Mouse (Mus musculus): Measurements from ENCODE around the gene Tstd1. TPM values are rescaled to one million over a fixed set of nuclear protein-coding genes. Genes with fewer than 3 reads are reported as not detected.

Gene Tstd1
- polyA plus RNA-seq, 1 experiment from 2014 or later: 4.2 TPM

DNA sequence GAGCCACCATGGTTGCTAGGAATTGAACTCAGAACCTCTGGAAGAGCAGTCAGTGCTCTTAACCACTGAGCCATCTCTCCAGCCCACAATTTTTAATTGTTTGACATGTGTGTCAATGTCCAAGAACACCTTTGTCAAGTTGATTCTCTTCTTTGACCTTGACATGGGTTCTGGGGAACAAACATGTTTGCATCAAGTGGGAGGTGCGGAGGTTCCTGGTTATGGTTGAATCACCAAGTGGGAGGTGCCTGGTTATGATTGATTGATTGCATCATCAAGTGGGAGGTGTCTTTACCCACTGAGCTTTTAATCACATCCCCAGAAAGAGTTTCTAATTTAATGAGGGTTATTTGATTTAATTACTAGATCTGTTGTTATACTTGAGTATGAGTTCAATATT lies 38.9 kb downstream of the Tstd1 start:
- no peaks in the 10 kb centered on the region for H3K9me3 ChIP-seq (replicated peaks; ENCODE audit: control insufficient read depth, low read length)
- peaks cover 11% of the 10 kb centered on the region for H3K4me1 ChIP-seq (ENCODE audit: control insufficient read depth, insufficient read depth, low read length)
- no peak overlapping the region for H3K4me2 ChIP-seq (ENCODE audit: low read depth, low read length)
- H3K27ac ChIP-seq (ENCODE audit: low read length): no peak overlapping the region
- no peak overlapping the region for H3K9ac ChIP-seq (ENCODE audit: low read length)
- ATAC-seq (replicated peaks; ENCODE audit: extremely low read depth, insufficient read depth, low FRiP score): no peak
- H3K27me3 ChIP-seq (ENCODE audit: control insufficient read depth, insufficient read depth, low read length): no peaks in the 10 kb centered on the region
- H3K4me3 ChIP-seq (ENCODE audit: low read length): no peak overlapping the region
- 97% methylated on average over 1 of the region's 1 CpGs for WGBS
- H3K36me3 ChIP-seq (ENCODE audit: control insufficient read depth, insufficient read depth): peaks cover 15% of the 10 kb centered on the region

DNA sequence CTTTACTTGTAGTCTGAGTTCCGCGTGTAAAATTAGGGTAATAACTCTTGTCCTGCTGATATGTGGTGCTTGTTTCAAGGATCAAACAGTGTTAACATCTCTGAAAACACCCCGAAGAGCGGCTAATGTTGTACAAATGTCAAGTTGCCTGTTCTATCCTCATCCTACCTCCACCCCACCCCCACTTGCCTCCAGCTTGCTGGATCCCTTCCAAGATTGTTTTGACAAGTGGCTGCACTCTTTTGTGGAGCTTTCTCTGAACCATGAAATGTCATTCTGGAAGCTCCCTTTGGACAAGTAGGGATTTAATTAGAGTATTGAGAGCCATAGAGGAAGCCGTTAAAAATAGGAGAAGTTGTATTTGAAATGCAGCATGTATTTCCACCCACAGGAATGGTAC lies 41.1 kb downstream of the Tstd1 start:
- H3K9me3 ChIP-seq (replicated peaks; ENCODE audit: control insufficient read depth, low read length): no peaks in the 10 kb centered on the region
- H3K4me3 ChIP-seq (ENCODE audit: low read length): no peak overlapping the region
- peak overlapping the region; percentile 25; the same call in 1 of the 2 replicates for H3K27ac ChIP-seq (ENCODE audit: low read length)
- no peaks in the 10 kb centered on the region for H3K27me3 ChIP-seq (ENCODE audit: control insufficient read depth, insufficient read depth, low read length)
- WGBS: 43% methylated on average over 5 of the region's 5 CpGs
- ATAC-seq (replicated peaks; ENCODE audit: extremely low read depth, insufficient read depth, low FRiP score): no peak
- no peak overlapping the region for H3K9ac ChIP-seq (ENCODE audit: low read length)
- peaks cover 26% of the 10 kb centered on the region for H3K36me3 ChIP-seq (ENCODE audit: control insufficient read depth, insufficient read depth)
- H3K4me2 ChIP-seq (ENCODE audit: low read depth, low read length): peak overlapping the region; percentile 22; the same call in 1 of the 2 replicates
- peaks cover 11% of the 10 kb centered on the region for H3K4me1 ChIP-seq (ENCODE audit: control insufficient read depth, insufficient read depth, low read length)

DNA sequence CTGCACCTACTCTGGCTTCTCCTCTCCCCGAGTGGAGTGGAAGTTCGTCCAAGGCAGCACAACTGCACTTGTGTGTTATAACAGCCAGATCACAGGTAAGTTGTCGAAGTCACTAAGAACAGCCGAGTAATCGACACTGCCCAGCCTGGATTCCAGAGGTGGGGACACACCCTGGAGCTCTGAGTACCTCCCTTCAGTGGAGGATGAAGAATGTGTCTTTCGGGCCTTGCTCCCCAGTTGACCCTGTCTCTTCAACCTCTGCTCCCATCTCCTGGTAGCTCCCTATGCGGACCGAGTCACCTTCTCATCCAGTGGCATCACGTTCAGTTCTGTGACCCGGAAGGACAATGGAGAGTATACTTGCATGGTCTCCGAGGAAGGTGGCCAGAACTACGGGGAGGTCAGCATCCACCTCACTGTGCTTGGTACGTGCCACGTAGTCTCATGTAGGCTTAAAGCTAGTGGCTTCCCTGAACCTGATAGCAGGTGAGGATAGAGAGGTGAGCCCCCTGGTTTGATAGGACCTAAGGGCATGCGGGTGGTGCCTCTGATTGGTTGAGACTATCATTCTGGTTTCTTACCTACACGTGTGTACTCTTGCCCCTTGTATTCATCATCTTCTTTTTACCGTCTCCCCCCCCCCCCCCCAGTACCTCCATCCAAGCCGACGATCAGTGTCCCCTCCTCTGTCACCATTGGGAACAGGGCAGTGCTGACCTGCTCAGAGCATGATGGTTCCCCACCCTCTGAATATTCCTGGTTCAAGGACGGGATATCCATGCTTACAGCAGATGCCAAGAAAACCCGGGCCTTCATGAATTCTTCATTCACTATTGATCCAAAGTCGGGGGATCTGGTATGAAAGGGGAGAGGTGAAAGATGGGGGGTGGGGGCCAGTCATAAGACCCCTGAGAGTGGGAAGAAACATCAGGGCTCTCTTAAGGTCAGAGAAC lies 42.2 kb downstream of the Tstd1 start:
- peaks cover 26% of the 10 kb centered on the region for H3K36me3 ChIP-seq (ENCODE audit: control insufficient read depth, insufficient read depth)
- H3K27ac ChIP-seq (ENCODE audit: low read length): no peak overlapping the region
- no peaks in the 10 kb centered on the region for H3K9me3 ChIP-seq (replicated peaks; ENCODE audit: control insufficient read depth, low read length)
- no peaks in the 10 kb centered on the region for H3K27me3 ChIP-seq (ENCODE audit: control insufficient read depth, insufficient read depth, low read length)
- no peak overlapping the region for H3K4me3 ChIP-seq (ENCODE audit: low read length)
- peaks cover 11% of the 10 kb centered on the region for H3K4me1 ChIP-seq (ENCODE audit: control insufficient read depth, insufficient read depth, low read length)
- WGBS: 89% methylated on average over 22 of the region's 22 CpGs
- H3K4me2 ChIP-seq (ENCODE audit: low read depth, low read length): no peak overlapping the region
- no peak for ATAC-seq (replicated peaks; ENCODE audit: extremely low read depth, insufficient read depth, low FRiP score)
- no peak overlapping the region for H3K9ac ChIP-seq (ENCODE audit: low read length)

DNA sequence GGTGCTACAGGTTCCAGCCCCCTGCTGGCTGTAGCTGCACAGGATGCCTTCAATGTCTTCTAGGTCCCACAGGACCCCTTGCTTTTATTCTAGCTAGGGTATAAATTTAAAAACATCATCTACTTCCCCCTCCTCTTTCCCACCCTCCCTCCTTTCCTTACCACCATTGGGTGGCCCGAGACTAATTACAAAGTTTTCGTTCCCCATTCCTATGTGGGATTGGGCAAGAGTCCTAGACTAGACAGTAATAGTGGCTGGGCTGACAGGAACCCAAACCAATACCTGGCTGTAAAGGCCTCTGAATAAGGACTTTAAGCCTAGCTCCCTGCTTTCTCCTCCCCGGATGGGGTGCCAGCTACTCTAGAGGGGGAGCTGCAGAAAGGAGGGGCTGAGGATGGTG lies 44.5 kb downstream of the Tstd1 start:
- H3K27me3 ChIP-seq (ENCODE audit: control insufficient read depth, insufficient read depth, low read length): no peaks in the 10 kb centered on the region
- no peak overlapping the region for H3K4me2 ChIP-seq (ENCODE audit: low read depth, low read length)
- ATAC-seq (replicated peaks; ENCODE audit: extremely low read depth, insufficient read depth, low FRiP score): no peak
- no peak overlapping the region for H3K9ac ChIP-seq (ENCODE audit: low read length)
- no peak overlapping the region for H3K4me3 ChIP-seq (ENCODE audit: low read length)
- no peak overlapping the region for H3K27ac ChIP-seq (ENCODE audit: low read length)
- H3K4me1 ChIP-seq (ENCODE audit: control insufficient read depth, insufficient read depth, low read length): peaks cover 11% of the 10 kb centered on the region
- peaks cover 26% of the 10 kb centered on the region for H3K36me3 ChIP-seq (ENCODE audit: control insufficient read depth, insufficient read depth)
- WGBS: 89% methylated on average over 3 of the region's 3 CpGs
- no peaks in the 10 kb centered on the region for H3K9me3 ChIP-seq (replicated peaks; ENCODE audit: control insufficient read depth, low read length)

DNA sequence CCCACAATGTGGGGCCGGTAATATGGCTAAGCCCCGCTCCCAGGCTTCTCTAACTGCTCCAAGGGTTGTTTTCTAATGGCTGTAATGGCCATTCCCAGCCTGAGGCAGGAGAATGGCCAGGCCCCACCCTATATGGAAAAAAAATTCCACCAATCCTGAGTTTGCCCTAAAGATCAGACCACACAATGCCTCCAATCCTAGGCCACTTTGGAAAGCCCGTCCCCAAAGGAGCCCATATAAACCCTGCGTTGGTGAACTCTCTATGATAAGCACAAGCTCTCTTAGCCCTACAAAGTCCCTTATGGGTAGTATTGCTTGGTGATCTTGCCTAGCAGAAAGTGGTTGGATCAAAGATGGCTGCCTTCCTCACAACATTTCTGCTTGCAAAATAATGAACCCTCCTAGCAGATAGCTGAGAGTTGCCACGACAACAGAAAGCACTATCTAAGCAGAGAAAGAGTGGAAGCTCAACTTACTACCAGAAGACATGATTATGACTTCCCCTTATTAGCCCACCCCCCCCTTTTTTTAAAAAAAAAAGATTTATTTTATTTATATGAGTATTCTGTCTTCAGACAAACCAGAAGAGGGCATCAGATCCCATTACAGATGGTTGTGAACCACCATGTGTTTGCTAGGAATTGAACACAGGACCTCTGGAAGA lies 47.2 kb downstream of the Tstd1 start:
- no peak for ATAC-seq (replicated peaks; ENCODE audit: extremely low read depth, insufficient read depth, low FRiP score)
- Histone ChIP-seq H3K9me3 (replicated peaks; ENCODE audit: control insufficient read depth, low read length) (no peaks in the 10 kb centered on the region), H3K4me1 (ENCODE audit: control insufficient read depth, insufficient read depth, low read length) (peaks cover 7% of the 10 kb centered on the region), H3K9ac (ENCODE audit: low read length) (no peak overlapping the region), H3K4me2 (ENCODE audit: low read depth, low read length) (no peak overlapping the region), H3K36me3 (ENCODE audit: control insufficient read depth, insufficient read depth) (peaks cover 26% of the 10 kb centered on the region), H3K27me3 (ENCODE audit: control insufficient read depth, insufficient read depth, low read length) (no peaks in the 10 kb centered on the region), H3K4me3 (ENCODE audit: low read length) (no peak overlapping the region), H3K27ac (ENCODE audit: low read length) (no peak overlapping the region)
- WGBS: 91% methylated on average over 5 of the region's 5 CpGs

DNA sequence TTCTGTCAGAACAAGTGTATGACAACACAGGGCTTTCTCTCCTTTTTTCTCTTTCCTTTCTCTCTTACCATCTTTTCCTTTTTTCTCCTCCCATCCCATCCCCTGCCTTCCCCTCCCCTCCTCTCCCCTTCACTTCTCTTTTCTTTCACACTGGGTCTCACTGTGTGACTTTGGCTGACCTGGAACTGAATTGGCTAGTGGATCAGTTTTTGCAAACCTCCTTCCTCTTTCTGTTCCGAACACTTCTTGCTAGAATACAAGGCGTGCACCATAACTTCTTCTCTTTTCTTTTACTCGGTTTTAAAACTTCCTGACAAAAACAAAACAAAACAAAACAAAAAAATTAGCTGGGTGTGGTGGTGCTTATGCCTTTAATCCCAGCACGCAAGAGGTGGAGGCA lies 47.9 kb downstream of the Tstd1 start:
- H3K4me2 ChIP-seq (ENCODE audit: low read depth, low read length): no peak overlapping the region
- ATAC-seq (replicated peaks; ENCODE audit: extremely low read depth, insufficient read depth, low FRiP score): no peak
- H3K36me3 ChIP-seq (ENCODE audit: control insufficient read depth, insufficient read depth): peaks cover 21% of the 10 kb centered on the region
- H3K27ac ChIP-seq (ENCODE audit: low read length): no peak overlapping the region
- no peaks in the 10 kb centered on the region for H3K27me3 ChIP-seq (ENCODE audit: control insufficient read depth, insufficient read depth, low read length)
- WGBS: 77% methylated on average over 4 of the region's 4 CpGs
- no peak overlapping the region for H3K4me3 ChIP-seq (ENCODE audit: low read length)
- H3K9me3 ChIP-seq (replicated peaks; ENCODE audit: control insufficient read depth, low read length): no peaks in the 10 kb centered on the region
- H3K9ac ChIP-seq (ENCODE audit: low read length): no peak overlapping the region
- H3K4me1 ChIP-seq (ENCODE audit: control insufficient read depth, insufficient read depth, low read length): peaks cover 7% of the 10 kb centered on the region

DNA sequence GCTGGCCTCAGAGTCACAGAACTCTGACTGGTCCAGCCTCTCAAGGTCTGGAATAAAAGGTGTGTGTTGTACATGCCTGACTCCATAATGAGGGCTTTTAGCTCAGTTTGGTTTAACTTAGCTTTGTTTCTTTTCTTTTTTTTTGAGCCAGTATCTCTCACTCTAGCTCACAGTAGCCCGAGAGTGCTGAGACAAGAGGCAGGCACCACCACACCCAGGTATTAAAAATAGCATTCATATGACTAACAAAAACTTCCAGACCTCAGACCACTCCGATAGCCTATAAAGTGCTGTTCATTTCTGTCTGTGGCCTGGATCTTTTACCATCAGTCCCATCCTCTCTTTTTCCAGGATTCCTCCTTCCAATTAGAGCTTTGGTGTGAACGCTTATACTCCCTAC lies 51.0 kb downstream of the Tstd1 start:
- no peak overlapping the region for H3K4me3 ChIP-seq (ENCODE audit: low read length)

More for the DNA sequence above, 51.0 kb downstream of the Tstd1 start:
- no peaks in the 10 kb centered on the region for H3K27me3 ChIP-seq (ENCODE audit: control insufficient read depth, insufficient read depth, low read length)
- no peaks in the 10 kb centered on the region for H3K9me3 ChIP-seq (replicated peaks; ENCODE audit: control insufficient read depth, low read length)
- H3K4me2 ChIP-seq (ENCODE audit: low read depth, low read length): peak overlapping the region; percentile 37; the same call in 1 of the 2 replicates
- H3K9ac ChIP-seq (ENCODE audit: low read length): no peak overlapping the region
- peaks cover 7% of the 10 kb centered on the region for H3K4me1 ChIP-seq (ENCODE audit: control insufficient read depth, insufficient read depth, low read length)
- peak overlapping the region; percentile 60 for H3K27ac ChIP-seq (ENCODE audit: low read length)
- WGBS: 51% methylated on average over 3 of the region's 3 CpGs
- no peaks in the 10 kb centered on the region for H3K36me3 ChIP-seq (ENCODE audit: control insufficient read depth, insufficient read depth)
- 0 out of 2 replicates have a peak, but pooled peaks have one; percentile 55 for ATAC-seq (replicated peaks; ENCODE audit: extremely low read depth, insufficient read depth, low FRiP score)
